Mouse (Mus musculus) spleen, adult 2 months (tissue): ENCODE data around the gene Hs3st6.

ENCODE experiments used
- CTCF ChIP-seq: fragments of 200-500 bp; IDR thresholded peaks from 2 replicates; pipeline ENCODE4 v1.5.1; 2011; ENCODE audit warnings: mild to moderate bottlenecking, inconsistent platforms; ENCODE audit not compliant: insufficient read depth, insufficient read length, insufficient replicate concordance; ENCODE audit errors: extremely low read depth
- POLR2A ChIP-seq: fragments of 200-500 bp; IDR thresholded peaks from 2 replicates; pipeline ENCODE4 v1.6.1; 2011; ENCODE audit warnings: low read depth, low read length, inconsistent platforms

DNA sequence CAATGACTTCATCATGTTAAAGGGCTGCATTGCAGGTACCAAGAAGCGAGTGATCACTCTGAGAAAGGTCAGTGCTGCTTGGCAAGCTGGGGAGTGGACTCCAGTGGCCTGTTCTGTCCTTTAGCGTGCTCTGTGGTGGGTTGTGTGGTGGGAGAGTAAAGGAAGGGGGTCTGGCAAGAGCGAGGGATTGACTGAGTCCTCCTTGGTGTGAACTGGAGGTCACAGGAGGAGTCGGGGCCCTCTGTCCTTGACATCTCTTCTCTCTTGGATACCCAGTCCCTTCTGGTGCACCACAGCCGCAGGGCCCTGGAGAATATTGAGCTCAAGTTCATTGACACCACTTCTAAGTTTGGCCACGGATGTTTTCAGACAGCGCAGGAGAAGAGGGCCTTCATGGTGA, 17.3 kb upstream of the Hs3st6 start:
- TF ChIP-seq POLR2A (no peak), CTCF (no peak)
